Mouse (Mus musculus) adipocyte (in vitro differentiated cells): Measurements from ENCODE around the gene Speg.

Source experiments
- DNase-seq: peaks from one replicate; pipeline ENCODE4 v3.0.0-alpha.2; 2016; ENCODE audit warnings: low spot score

The Speg gene

GRCm38 (mm10) chr1:75458789-75459684 lies 83.9 kb downstream of the Speg start:
- DNase-seq: no peak

- no peak for DNase-seq
These were observed 85.2 kb downstream of the Speg start for GRCm38 (mm10) chr1:75460297-75460696.

- no peak for DNase-seq
These were observed 87.5 kb downstream of the Speg start for GRCm38 (mm10) chr1:75462636-75463035.

GRCm38 (mm10) chr1:75463652-75464204 lies 88.6 kb downstream of the Speg start:
- no peak for DNase-seq

- DNase-seq: peak; percentile 91
These were observed 92.3 kb downstream of the Speg start for GRCm38 (mm10) chr1:75467215-75467927.

- no peak for DNase-seq
These were observed 94.3 kb downstream of the Speg start for GRCm38 (mm10) chr1:75469287-75469825.

GRCm38 (mm10) chr1:75476441-75476840 lies 101.3 kb downstream of the Speg start:
- no peak for DNase-seq

- peak; percentile 59 for DNase-seq
These were observed 102.3 kb downstream of the Speg start for GRCm38 (mm10) chr1:75477264-75477965.

- peak; percentile 16 for DNase-seq
These were observed 102.8 kb downstream of the Speg start for GRCm38 (mm10) chr1:75477966-75478290.

GRCm38 (mm10) chr1:75478497-75478896 lies 103.4 kb downstream of the Speg start:
- peak; percentile 55 for DNase-seq

GRCm38 (mm10) chr1:75478916-75479634 lies 104.0 kb downstream of the Speg start, which contains the start of the genes Chpf and Tmem198:
TSS of gene Chpf (minus strand) at chr1:75479307.
TSS of gene Tmem198 (plus strand) at chr1:75479532.
- DNase-seq: peak; percentile 98

GRCm38 (mm10) chr1:75479635-75479989 lies 104.5 kb downstream of the Speg start:
- DNase-seq: no peak

GRCm38 (mm10) chr1:75480036-75480435 lies 104.9 kb downstream of the Speg start:
- DNase-seq: no peak

GRCm38 (mm10) chr1:75480735-75481134 lies 105.6 kb downstream of the Speg start:
- no peak for DNase-seq
